Mouse (Mus musculus) heart, postnatal 25 days (tissue): ENCODE measurements around the gene Fkbp14. TPM values are rescaled to one million over a fixed set of nuclear protein-coding genes. Genes with fewer than 3 reads are reported as not detected.

Source experiments
- total RNA-seq, 2 experiments: library from RNA; stranded (reverse); gene quantifications; 2 replicates each; pipeline ENCODE4 v1.2.3; 2021

Gene Fkbp14
- total RNA-seq, 2 experiments from 2014 or later: 8.2 to 10.4 TPM

Other genes starting within 250 kb of the Fkbp14 start
- 10 to 100 TPM; 29.9 to 42.3 TPM for gene Wipf3, start 167.7 kb downstream of the Fkbp14 start, total RNA-seq
- gene Scrn1, start 30.8 kb downstream of the Fkbp14 start, total RNA-seq: 10 to 100 TPM in 1 of 2 experiments, 1 to 10 TPM in 1; 9.2 to 12.0 TPM
- 10 to 100 TPM; 10.6 TPM for gene Plekha8, start 2.2 kb downstream of the Fkbp14 start, total RNA-seq
- 10 to 100 TPM; 14.5 to 16.1 TPM for gene Mturn, start 84.3 kb upstream of the Fkbp14 start, total RNA-seq
- gene Znrf2, start 219.6 kb upstream of the Fkbp14 start, total RNA-seq: 10 to 100 TPM; 17.2 to 17.6 TPM